Mouse (Mus musculus): ENCODE data around the gene Fstl5. TPM values are rescaled to one million over a fixed set of nuclear protein-coding genes. Genes with fewer than 3 reads are reported as not detected.
A peak's percentile ranks its signal among the peaks of the same experiment; 100 is the strongest.

The Fstl5 gene
- polyA plus RNA-seq (2015; fragmentation: Nextera tagmentation; extraction: Ambion mirVana), result 31.4 and 32.0 TPM in 2 replicates

DNA sequence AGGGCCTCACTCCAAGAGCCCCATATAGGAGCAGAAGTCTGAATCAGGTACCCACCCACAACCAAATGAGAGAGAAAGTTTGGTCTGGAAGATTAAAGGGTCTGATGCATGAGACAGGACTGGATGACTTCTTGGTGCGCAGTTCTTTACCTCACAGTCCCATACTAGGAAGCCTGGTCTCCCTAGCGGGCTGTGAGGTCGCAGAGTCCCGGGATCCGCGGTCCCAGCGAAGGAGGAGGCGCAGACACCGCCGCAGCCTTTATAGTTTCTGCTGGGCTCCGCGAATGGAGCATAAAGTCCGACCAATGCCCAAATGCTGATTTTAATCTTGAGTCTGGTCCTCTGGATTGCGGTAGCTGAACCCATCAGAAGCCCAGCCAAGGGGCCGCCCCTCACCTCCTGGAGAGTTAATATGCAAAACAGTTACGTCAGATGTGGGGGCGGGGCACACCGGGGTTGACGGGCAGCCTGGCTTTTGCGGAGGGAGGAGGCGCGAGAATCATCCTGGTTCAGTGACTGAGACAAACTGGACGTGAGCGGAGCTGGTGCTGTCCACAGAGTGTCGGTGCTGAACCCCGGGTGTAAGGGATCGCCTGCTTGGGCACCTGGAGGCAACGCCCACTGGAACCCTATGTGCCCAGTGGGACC, at the start of gene Fstl5:
TSS of gene Fstl5 (plus strand) at position 211 of the 648 bp plus-strand sequence.
- Histone ChIP-seq H3K4me3 (replicated peaks) (peak within 1 kb of the TSS; percentile 51), H3K4me2 (replicated peaks) (peak within 1 kb of the TSS; percentile 65), H3K9ac (replicated peaks) (peak within 1 kb of the TSS; percentile 60), H3K36me3 (no peaks in the 10 kb centered on the region), H3K9me3 (no peaks in the 10 kb centered on the region), H3K27me3 (no peaks in the 10 kb centered on the region), H3K27ac (0 out of 2 replicates have a peak within 1 kb of the TSS, but pooled peaks have one; percentile 12), H3K4me1 (replicated peaks) (0 out of 2 replicates have a peak, but pooled peaks cover 6% of the 10 kb centered on the region)
- under 1% methylated on average over 28 of the region's 28 CpGs for WGBS
- peak; percentile 95 for ATAC-seq

GRCm38 (mm10) chr3:76025523-76025922, 48.5 kb upstream of the Fstl5 start:
- H3K27ac ChIP-seq, result no peak overlapping the region
- no peaks in the 10 kb centered on the region for H3K27me3 ChIP-seq
- H3K9ac ChIP-seq (replicated peaks), result no peak overlapping the region
- no peak for ATAC-seq
- no peak overlapping the region for H3K4me2 ChIP-seq (replicated peaks)
- no peaks in the 10 kb centered on the region for H3K36me3 ChIP-seq
- H3K9me3 ChIP-seq, result no peaks in the 10 kb centered on the region
- H3K4me3 ChIP-seq (replicated peaks), result no peak overlapping the region
- no peaks in the 10 kb centered on the region for H3K4me1 ChIP-seq (replicated peaks)

GRCm38 (mm10) chr3:76051124-76051523, 22.9 kb upstream of the Fstl5 start:
- no peak for ATAC-seq

GRCm38 (mm10) chr3:76061996-76062395, 12.1 kb upstream of the Fstl5 start:
- WGBS, result 82% methylated on average over 1 of the region's 1 CpGs
- no peak overlapping the region for H3K27ac ChIP-seq
- ATAC-seq, result no peak
- no peak overlapping the region for H3K9ac ChIP-seq (replicated peaks)
- H3K27me3 ChIP-seq, result no peaks in the 10 kb centered on the region
- H3K4me3 ChIP-seq (replicated peaks), result no peak overlapping the region
- H3K4me1 ChIP-seq (replicated peaks), result no peaks in the 10 kb centered on the region
- H3K9me3 ChIP-seq, result no peaks in the 10 kb centered on the region
- no peaks in the 10 kb centered on the region for H3K36me3 ChIP-seq
- H3K4me2 ChIP-seq (replicated peaks), result no peak overlapping the region

More at GRCm38 (mm10) chr3:76051124-76051523, 22.9 kb upstream of the Fstl5 start:
- Histone ChIP-seq H3K9me3 (no peaks in the 10 kb centered on the region), H3K4me1 (replicated peaks) (no peaks in the 10 kb centered on the region), H3K9ac (replicated peaks) (no peak overlapping the region), H3K4me3 (replicated peaks) (no peak overlapping the region), H3K27ac (no peak overlapping the region), H3K36me3 (no peaks in the 10 kb centered on the region), H3K4me2 (replicated peaks) (no peak overlapping the region), H3K27me3 (no peaks in the 10 kb centered on the region)
- 90% methylated on average over 3 of the region's 3 CpGs for WGBS

DNA sequence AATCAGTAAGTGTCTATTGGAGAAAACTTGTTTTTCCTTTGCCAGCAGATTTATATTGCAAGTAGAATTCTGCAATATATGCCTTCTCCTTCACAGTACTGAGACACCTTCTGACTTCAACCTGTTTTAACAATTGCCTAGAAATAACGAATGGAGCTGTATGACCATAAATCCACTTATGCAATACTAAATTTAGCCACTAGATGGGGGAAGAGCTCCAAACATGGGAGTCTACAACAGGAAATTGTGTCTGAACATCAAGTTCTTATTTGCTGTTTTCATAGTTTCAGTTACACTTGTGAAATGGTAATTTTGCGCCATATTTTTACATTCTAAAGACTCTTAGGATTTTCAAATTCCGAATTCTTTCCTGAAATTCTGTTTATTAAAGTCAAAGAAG, 6.2 kb upstream of the Fstl5 start:
- no peaks in the 10 kb centered on the region for H3K9me3 ChIP-seq
- no peaks in the 10 kb centered on the region for H3K4me1 ChIP-seq (replicated peaks)
- 0 out of 2 replicates have a peak, but pooled peaks have one; percentile 56 for ATAC-seq
- H3K4me3 ChIP-seq (replicated peaks), result no peak overlapping the region
- H3K9ac ChIP-seq (replicated peaks), result no peak overlapping the region
- H3K27ac ChIP-seq, result no peak overlapping the region
- no peaks in the 10 kb centered on the region for H3K36me3 ChIP-seq
- WGBS, result 4% methylated on average over 3 of the region's 3 CpGs
- H3K4me2 ChIP-seq (replicated peaks), result no peak overlapping the region
- no peaks in the 10 kb centered on the region for H3K27me3 ChIP-seq

DNA sequence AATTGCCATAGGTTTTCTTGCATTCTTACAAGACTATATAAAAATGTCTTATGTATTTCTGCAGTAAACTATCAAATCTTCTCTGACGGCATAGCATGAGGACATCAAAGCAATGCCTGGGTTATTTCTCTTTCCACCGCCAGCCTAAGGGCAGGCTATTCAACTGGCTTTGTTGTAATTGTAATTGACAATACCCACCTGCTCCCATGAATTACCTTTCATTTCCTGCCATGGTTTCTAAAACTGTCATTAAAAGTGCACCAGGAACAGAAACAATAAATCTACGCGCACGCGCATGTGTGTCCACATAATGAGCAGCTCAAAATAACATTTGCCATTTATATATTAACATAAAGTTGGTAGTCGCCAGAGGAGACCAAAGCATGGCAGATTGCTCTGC, 1.2 kb upstream of the Fstl5 start:
- 0 out of 2 replicates have a peak, but pooled peaks cover 6% of the 10 kb centered on the region for H3K4me1 ChIP-seq (replicated peaks)
- H3K4me2 ChIP-seq (replicated peaks), result no peak overlapping the region
- H3K9me3 ChIP-seq, result no peaks in the 10 kb centered on the region
- WGBS, result 53% methylated on average over 7 of the region's 7 CpGs
- no peak overlapping the region for H3K4me3 ChIP-seq (replicated peaks)
- H3K27me3 ChIP-seq, result no peaks in the 10 kb centered on the region
- ATAC-seq, result no peak; the same call in 1 of the 2 replicates
- H3K36me3 ChIP-seq, result no peaks in the 10 kb centered on the region
- H3K9ac ChIP-seq (replicated peaks), result no peak overlapping the region
- H3K27ac ChIP-seq, result no peak overlapping the region

DNA sequence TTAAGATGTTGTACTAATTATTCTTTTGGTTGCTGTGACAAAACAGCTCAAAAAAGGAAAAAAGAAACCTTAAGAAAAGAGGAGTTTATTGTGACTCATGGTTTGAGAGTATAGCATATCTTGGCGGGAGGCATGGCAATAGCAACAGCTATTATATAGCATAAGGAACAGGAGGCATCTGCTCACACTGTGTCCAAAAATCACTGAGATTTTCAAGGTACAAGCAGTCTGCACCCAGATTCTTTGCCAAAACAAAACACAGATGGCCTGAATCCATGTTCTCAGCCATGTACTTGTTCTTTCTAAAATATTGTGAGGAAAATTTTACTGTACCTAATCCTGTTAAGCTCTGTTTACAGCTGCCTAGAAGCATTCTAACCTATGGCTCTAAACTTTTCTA, 66.4 kb downstream of the Fstl5 start:
- H3K4me3 ChIP-seq (replicated peaks), result no peak overlapping the region
- H3K9me3 ChIP-seq, result no peaks in the 10 kb centered on the region
- WGBS, result 96% methylated on average over 1 of the region's 1 CpGs
- H3K4me2 ChIP-seq (replicated peaks), result no peak overlapping the region
- H3K27ac ChIP-seq, result no peak overlapping the region
- H3K9ac ChIP-seq (replicated peaks), result no peak overlapping the region
- H3K27me3 ChIP-seq, result no peaks in the 10 kb centered on the region
- ATAC-seq, result no peak
- no peaks in the 10 kb centered on the region for H3K36me3 ChIP-seq
- H3K4me1 ChIP-seq (replicated peaks), result no peaks in the 10 kb centered on the region

DNA sequence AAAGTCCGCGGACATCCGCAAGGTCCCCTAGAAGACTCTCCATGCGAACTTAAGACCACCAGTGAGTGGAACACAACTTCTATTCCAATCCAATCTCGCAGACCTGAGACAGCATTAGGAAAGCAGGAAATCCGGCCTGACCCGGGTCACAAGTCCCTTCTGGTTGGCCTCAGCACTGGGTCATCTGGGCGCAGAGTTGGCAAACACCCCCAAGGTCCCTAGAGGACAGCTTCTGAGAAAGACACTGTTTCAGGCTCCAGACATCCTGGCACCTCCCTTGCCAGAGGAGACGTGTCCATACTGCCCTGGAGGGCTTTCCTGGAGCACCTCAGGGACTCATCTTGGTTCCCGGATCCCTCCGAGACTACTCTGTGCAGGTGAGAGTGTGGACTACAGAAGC, 73.8 kb downstream of the Fstl5 start:
- no peak for ATAC-seq
- H3K27me3 ChIP-seq, result no peaks in the 10 kb centered on the region
- H3K4me3 ChIP-seq (replicated peaks), result no peak overlapping the region
- H3K27ac ChIP-seq, result no peak overlapping the region
- no peak overlapping the region for H3K9ac ChIP-seq (replicated peaks)
- H3K9me3 ChIP-seq, result no peaks in the 10 kb centered on the region
- no peak overlapping the region for H3K4me2 ChIP-seq (replicated peaks)
- peaks cover 5% of the 10 kb centered on the region; the same call in 1 of the 2 replicates for H3K36me3 ChIP-seq
- WGBS, result 93% methylated on average over 11 of the region's 11 CpGs
- no peaks in the 10 kb centered on the region for H3K4me1 ChIP-seq (replicated peaks)

DNA sequence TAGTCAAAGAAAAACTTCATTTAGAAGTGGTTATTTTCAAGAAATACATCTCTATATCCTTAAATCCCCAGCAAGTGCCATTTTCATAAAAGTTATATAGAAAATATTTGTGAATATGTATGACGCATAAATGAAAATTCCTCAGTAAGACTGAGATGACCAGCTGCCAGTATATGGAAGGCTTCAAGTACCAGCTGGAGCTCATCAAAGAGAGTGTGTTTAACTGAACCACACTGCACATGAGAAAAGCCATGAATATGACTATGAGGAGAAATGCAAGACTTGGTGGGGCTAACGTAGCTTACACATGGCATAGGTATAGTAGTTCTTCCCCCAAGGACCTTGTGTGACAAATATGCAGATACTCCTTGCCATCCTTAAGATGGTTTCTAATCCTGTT, 164.8 kb downstream of the Fstl5 start:
- Histone ChIP-seq H3K9ac (replicated peaks) (no peak overlapping the region), H3K27ac (no peak overlapping the region), H3K4me3 (replicated peaks) (no peak overlapping the region), H3K4me2 (replicated peaks) (no peak overlapping the region), H3K4me1 (replicated peaks) (no peaks in the 10 kb centered on the region), H3K9me3 (no peaks in the 10 kb centered on the region), H3K27me3 (no peaks in the 10 kb centered on the region), H3K36me3 (no peaks in the 10 kb centered on the region)
- ATAC-seq, result no peak
- 87% methylated on average over 2 of the region's 2 CpGs for WGBS

- no peak overlapping the region for H3K9ac ChIP-seq (replicated peaks)
- ATAC-seq, result no peak
- H3K36me3 ChIP-seq, result no peaks in the 10 kb centered on the region
- no peaks in the 10 kb centered on the region for H3K9me3 ChIP-seq
- H3K4me3 ChIP-seq (replicated peaks), result no peak overlapping the region
- no peaks in the 10 kb centered on the region for H3K27me3 ChIP-seq
- no peaks in the 10 kb centered on the region for H3K4me1 ChIP-seq (replicated peaks)
- no peak overlapping the region for H3K27ac ChIP-seq
- no peak overlapping the region for H3K4me2 ChIP-seq (replicated peaks)
- 88% methylated on average over 1 of the region's 1 CpGs for WGBS
These were observed 177.3 kb downstream of the Fstl5 start for GRCm38 (mm10) chr3:76251385-76251784.

DNA sequence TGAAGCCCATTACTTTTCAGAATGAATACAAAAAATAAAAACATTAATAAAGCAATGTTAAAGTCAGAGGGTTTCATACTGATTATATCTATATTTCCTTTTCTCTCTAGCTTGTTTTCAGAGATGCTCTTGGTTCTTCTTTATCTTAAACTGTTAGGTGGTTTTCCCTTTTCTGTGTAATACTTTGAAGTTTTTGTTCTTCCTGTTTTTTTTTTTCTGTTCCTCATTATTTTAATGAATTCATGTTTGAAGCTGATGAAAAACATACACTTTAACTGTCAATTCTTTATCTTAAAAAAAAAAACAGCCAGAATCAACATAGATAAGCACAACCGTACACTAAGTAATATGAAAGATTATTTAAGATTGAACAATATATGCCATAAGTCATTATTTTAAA, 218.9 kb downstream of the Fstl5 start:
- no peak for ATAC-seq
- Histone ChIP-seq H3K27ac (no peak overlapping the region), H3K36me3 (no peaks in the 10 kb centered on the region), H3K4me2 (replicated peaks) (no peak overlapping the region), H3K4me3 (replicated peaks) (no peak overlapping the region), H3K9ac (replicated peaks) (no peak overlapping the region), H3K9me3 (no peaks in the 10 kb centered on the region), H3K4me1 (replicated peaks) (no peaks in the 10 kb centered on the region), H3K27me3 (no peaks in the 10 kb centered on the region)
- WGBS, result 87% methylated on average over 1 of the region's 1 CpGs

DNA sequence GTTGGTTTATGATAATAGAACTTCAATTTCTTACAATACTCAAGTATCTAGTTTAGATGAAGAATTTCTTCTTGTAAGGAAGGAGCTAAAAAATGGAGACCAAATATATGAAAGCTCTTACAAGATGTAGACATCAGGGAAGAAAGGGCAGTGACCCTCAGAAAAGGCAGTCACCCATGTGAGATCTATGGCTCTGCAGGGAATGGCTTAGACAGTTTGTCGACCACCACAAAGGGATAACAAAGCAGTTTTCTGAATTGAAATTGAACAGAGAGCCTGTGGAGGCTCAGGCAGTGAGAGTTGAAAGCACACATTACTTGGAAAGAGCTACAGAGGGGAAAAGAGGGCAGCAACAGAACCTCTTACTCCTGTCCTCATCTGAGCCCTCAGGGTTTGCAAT, 220.3 kb downstream of the Fstl5 start:
- ATAC-seq, result no peak
- Histone ChIP-seq H3K4me1 (replicated peaks) (no peaks in the 10 kb centered on the region), H3K27ac (no peak overlapping the region), H3K9ac (replicated peaks) (no peak overlapping the region), H3K4me2 (replicated peaks) (no peak overlapping the region), H3K36me3 (no peaks in the 10 kb centered on the region), H3K27me3 (no peaks in the 10 kb centered on the region), H3K9me3 (no peaks in the 10 kb centered on the region), H3K4me3 (replicated peaks) (no peak overlapping the region)
- 7% methylated on average over 1 of the region's 1 CpGs for WGBS
